Mouse (Mus musculus) heart, embryonic 16.5 days (tissue): Measurements from ENCODE around the gene Ppp4r2. TPM values are rescaled to one million over a fixed set of nuclear protein-coding genes. Genes with fewer than 3 reads are reported as not detected.

Experiments used
- ATAC-seq: fragments of 200-750 bp; cut with Nextera tagmentation; replicated peaks from 2 replicates; pipeline ENCODE4 v1.8.0; 2017; ENCODE audit warnings: moderate number of reproducible peaks; ENCODE audit not compliant: insufficient read depth, low FRiP score; ENCODE audit errors: extremely low read depth
- H3K27ac ChIP-seq: fragments of 300-500 bp; sonication (generic); 2 replicates; pipeline ENCODE4 v1.5.1; 2014; ENCODE audit warnings: mild to moderate bottlenecking, low read length, control low read depth, moderate library complexity
- H3K27me3 ChIP-seq: fragments of 300-500 bp; sonication (generic); 2 replicates; pipeline ENCODE4 v1.6.1; 2014; ENCODE audit warnings: low read length, mixed read lengths; ENCODE audit not compliant: control insufficient read depth, insufficient read depth
- H3K36me3 ChIP-seq: fragments of 300-500 bp; sonication (generic); 2 replicates; pipeline ENCODE4 v1.6.1; 2014; ENCODE audit not compliant: control insufficient read depth, insufficient read depth
- H3K4me1 ChIP-seq: fragments of 300-500 bp; sonication (generic); 2 replicates; pipeline ENCODE4 v1.6.1; 2014; ENCODE audit warnings: low read length, mixed read lengths; ENCODE audit not compliant: control insufficient read depth, insufficient read depth
- H3K4me2 ChIP-seq: fragments of 300-500 bp; sonication (generic); 2 replicates; pipeline ENCODE4 v1.6.1; 2014; ENCODE audit warnings: low read depth, mild to moderate bottlenecking, control low read depth, low read length
- H3K4me3 ChIP-seq: fragments of 300-500 bp; sonication (generic); 2 replicates; pipeline ENCODE4 v1.5.1; 2014; ENCODE audit warnings: mild to moderate bottlenecking, control low read depth, low read length
- H3K9ac ChIP-seq: fragments of 300-500 bp; sonication (generic); 2 replicates; pipeline ENCODE4 v1.6.1; 2014; ENCODE audit warnings: low read length, control low read depth
- H3K9me3 ChIP-seq: fragments of 300-500 bp; sonication (generic); replicated peaks from 2 replicates; pipeline ENCODE4 v1.6.1; 2016; ENCODE audit warnings: low read length; ENCODE audit not compliant: control insufficient read depth
- WGBS: fragments of 180-500 bp; shearing (Covaris S2); extraction: QIAGEN DNeasy Blood & Tissue Kit; methylation state at CpG from one replicate; pipeline ENCODE4 v1.1.7; 2014; 5-methylcytosine and 5-hydroxymethylcytosine counted together
- polyA plus RNA-seq: library from polyadenylated mRNA; unstranded; fragments of >200 nt; fragmentation: Nextera tagmentation; extraction: Ambion mirVana; gene quantifications from 2 replicates; pipeline ENCODE4 v1.2.1, GENCODE M21; 2015

Ppp4r2 gene
- polyA plus RNA-seq, 1 experiment from 2014 or later: 11.8 TPM

DNA sequence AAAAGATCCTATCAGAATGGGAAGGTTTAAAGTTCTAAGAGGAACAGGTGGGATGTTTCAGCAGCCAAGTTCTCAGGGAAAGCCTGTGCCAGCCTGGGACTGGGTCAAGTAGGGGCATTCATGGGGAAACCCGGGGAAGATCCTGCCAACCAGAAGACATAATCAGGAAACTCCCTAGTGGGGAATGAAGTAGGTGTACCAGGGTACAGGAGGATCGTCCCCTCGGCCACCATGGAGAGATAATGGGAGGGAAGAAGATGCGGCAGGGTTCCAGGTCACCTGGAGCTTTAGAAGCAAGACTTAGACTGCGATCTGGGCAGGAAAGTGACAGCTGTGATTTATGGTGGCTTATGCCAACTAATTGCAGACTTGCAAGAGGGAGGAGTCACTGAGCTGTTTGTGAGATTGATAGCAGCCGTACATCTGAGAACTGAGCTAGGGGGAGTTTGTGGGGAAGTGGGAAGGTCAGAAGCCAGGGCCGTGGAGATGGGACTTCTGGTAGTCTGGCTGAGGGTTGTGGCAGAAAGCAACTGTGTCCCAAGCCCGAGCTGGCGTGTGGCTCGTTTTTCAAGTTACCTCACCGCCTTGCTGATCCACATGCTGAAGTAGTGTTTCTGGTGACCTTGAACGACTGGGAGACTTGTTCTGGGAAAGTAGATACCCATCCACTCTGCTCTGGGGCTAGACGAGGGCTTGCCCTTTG lies 30.9 kb upstream of the Ppp4r2 start:
- Histone ChIP-seq H3K27ac (no peak overlapping the region), H3K9me3 (no peaks in the 10 kb centered on the region), H3K9ac (no peak overlapping the region), H3K4me3 (no peak overlapping the region), H3K36me3 (no peaks in the 10 kb centered on the region), H3K4me1 (no peaks in the 10 kb centered on the region), H3K4me2 (no peak overlapping the region), H3K27me3 (no peaks in the 10 kb centered on the region)
- no peak for ATAC-seq
- 55% methylated on average over 13 of the region's 13 CpGs for WGBS

- Histone ChIP-seq H3K4me1 (no peaks in the 10 kb centered on the region), H3K4me3 (no peak overlapping the region), H3K36me3 (no peaks in the 10 kb centered on the region), H3K4me2 (no peak overlapping the region), H3K27ac (no peak overlapping the region), H3K9me3 (no peaks in the 10 kb centered on the region), H3K27me3 (no peaks in the 10 kb centered on the region), H3K9ac (no peak overlapping the region)
- no peak for ATAC-seq
- WGBS: 83% methylated on average over 3 of the region's 3 CpGs
Measured at GRCm38 (mm10) chr6:100803250-100803649, 30.2 kb upstream of the Ppp4r2 start.

GRCm38 (mm10) chr6:100807187-100807586 lies 26.2 kb upstream of the Ppp4r2 start:
- no peak overlapping the region for H3K4me2 ChIP-seq
- H3K4me3 ChIP-seq: no peak overlapping the region
- H3K27me3 ChIP-seq: no peaks in the 10 kb centered on the region
- H3K9me3 ChIP-seq: no peaks in the 10 kb centered on the region
- no peaks in the 10 kb centered on the region for H3K36me3 ChIP-seq
- H3K9ac ChIP-seq: no peak overlapping the region
- H3K4me1 ChIP-seq: no peaks in the 10 kb centered on the region
- WGBS: 89% methylated on average over 9 of the region's 9 CpGs
- ATAC-seq: no peak
- H3K27ac ChIP-seq: no peak overlapping the region

- WGBS: 52% methylated on average over 1 of the region's 1 CpGs
Measured at GRCm38 (mm10) chr6:100807746-100808145, 25.7 kb upstream of the Ppp4r2 start.

GRCm38 (mm10) chr6:100808221-100808778 lies 25.1 kb upstream of the Ppp4r2 start:
- Histone ChIP-seq H3K9me3 (no peaks in the 10 kb centered on the region), H3K36me3 (no peaks in the 10 kb centered on the region), H3K4me1 (no peaks in the 10 kb centered on the region), H3K27me3 (no peaks in the 10 kb centered on the region), H3K9ac (no peak overlapping the region), H3K27ac (no peak overlapping the region), H3K4me3 (no peak overlapping the region), H3K4me2 (no peak overlapping the region)
- ATAC-seq: no peak
- 88% methylated on average over 6 of the region's 6 CpGs for WGBS

More at GRCm38 (mm10) chr6:100807746-100808145, 25.7 kb upstream of the Ppp4r2 start:
- H3K4me3 ChIP-seq: no peak overlapping the region
- H3K9me3 ChIP-seq: no peaks in the 10 kb centered on the region
- H3K27me3 ChIP-seq: no peaks in the 10 kb centered on the region
- no peaks in the 10 kb centered on the region for H3K4me1 ChIP-seq
- H3K36me3 ChIP-seq: no peaks in the 10 kb centered on the region
- ATAC-seq: no peak
- H3K4me2 ChIP-seq: no peak overlapping the region
- no peak overlapping the region for H3K9ac ChIP-seq
- H3K27ac ChIP-seq: no peak overlapping the region

DNA sequence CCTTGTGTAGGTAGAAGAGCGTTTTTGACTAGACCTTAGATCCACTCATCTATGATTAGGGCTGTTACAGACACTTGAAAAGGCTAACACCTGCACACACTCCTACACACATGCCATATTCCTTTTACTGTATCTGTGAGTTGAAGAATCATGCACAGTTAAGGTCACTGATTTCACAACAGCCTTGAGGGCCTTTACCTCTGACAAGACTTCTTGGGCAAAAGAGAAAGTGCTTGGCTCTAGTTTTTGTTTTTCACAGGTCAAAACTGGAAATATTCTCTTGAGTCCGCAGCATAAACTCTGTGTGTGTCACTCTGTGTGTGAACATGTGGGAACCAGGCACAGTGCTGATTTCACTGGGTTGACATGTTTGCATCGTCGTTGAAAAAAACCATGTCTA lies 23.3 kb upstream of the Ppp4r2 start:
- Histone ChIP-seq H3K4me1 (no peaks in the 10 kb centered on the region), H3K4me3 (no peak overlapping the region), H3K9ac (no peak overlapping the region), H3K36me3 (no peaks in the 10 kb centered on the region), H3K27me3 (no peaks in the 10 kb centered on the region), H3K9me3 (no peaks in the 10 kb centered on the region), H3K27ac (no peak overlapping the region), H3K4me2 (no peak overlapping the region)
- ATAC-seq: no peak
- 84% methylated on average over 4 of the region's 4 CpGs for WGBS

DNA sequence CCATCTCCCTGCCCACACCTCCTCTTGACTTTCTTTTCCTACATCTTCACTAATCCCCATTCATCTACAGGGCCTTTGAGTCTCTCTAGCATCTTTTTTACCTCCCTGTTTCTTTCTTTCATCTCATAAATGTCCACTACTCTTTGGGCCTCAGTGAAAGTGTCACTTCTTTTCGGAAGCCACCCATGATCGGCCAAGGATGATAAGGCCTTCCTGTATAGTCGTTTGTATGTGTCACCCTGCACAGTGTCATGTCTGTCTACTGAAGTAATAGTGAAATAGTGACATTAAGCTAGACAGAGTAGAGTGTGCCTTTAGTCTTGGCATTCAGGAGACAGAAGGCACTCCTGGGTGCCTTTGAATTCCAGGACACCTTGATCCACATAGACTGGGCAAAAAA lies 21.7 kb upstream of the Ppp4r2 start:
- WGBS: 64% methylated on average over 3 of the region's 3 CpGs
- no peak for ATAC-seq
- H3K4me3 ChIP-seq: no peak overlapping the region
- H3K9me3 ChIP-seq: no peaks in the 10 kb centered on the region
- no peak overlapping the region for H3K27ac ChIP-seq
- no peaks in the 10 kb centered on the region for H3K27me3 ChIP-seq
- H3K36me3 ChIP-seq: no peaks in the 10 kb centered on the region
- no peaks in the 10 kb centered on the region for H3K4me1 ChIP-seq
- no peak overlapping the region for H3K9ac ChIP-seq
- no peak overlapping the region for H3K4me2 ChIP-seq

GRCm38 (mm10) chr6:100821367-100821766 lies 12.1 kb upstream of the Ppp4r2 start:
- no peak for ATAC-seq
- Histone ChIP-seq H3K27ac (no peak overlapping the region), H3K27me3 (no peaks in the 10 kb centered on the region), H3K4me1 (no peaks in the 10 kb centered on the region), H3K4me2 (no peak overlapping the region), H3K4me3 (no peak overlapping the region), H3K9me3 (no peaks in the 10 kb centered on the region), H3K36me3 (no peaks in the 10 kb centered on the region), H3K9ac (no peak overlapping the region)
- 75% methylated on average over 2 of the region's 2 CpGs for WGBS

DNA sequence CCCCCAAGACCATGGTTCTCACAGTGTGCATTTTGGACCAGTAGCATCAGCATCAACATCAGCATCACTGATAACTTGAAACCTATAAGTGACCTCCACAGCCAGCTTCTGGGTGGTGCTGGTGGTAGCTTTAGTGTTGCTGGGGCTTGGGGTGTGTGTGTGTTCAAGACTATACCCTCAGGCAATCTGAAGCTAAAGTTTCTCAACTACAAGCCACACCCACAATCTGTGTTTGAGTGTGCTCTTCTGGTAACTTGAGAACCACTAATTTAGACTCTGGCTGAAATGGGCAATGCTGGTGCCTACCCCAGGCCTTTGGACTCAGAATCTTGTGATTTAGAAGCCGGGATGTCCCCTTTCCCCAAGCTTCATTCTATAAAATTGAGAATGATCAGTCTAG lies 10.1 kb upstream of the Ppp4r2 start:
- H3K36me3 ChIP-seq: no peaks in the 10 kb centered on the region
- no peaks in the 10 kb centered on the region for H3K27me3 ChIP-seq
- no peaks in the 10 kb centered on the region for H3K4me1 ChIP-seq
- no peaks in the 10 kb centered on the region for H3K9me3 ChIP-seq
- H3K4me3 ChIP-seq: no peak overlapping the region
- no peak overlapping the region for H3K27ac ChIP-seq
- ATAC-seq: no peak
- 83% methylated on average over 1 of the region's 1 CpGs for WGBS
- H3K4me2 ChIP-seq: no peak overlapping the region
- no peak overlapping the region for H3K9ac ChIP-seq
